Mouse (Mus musculus) MEL (cell line): Measurements from ENCODE around the gene Elmod3.

Experiments used
- CTCF ChIP-seq, 3 experiments: IDR thresholded peaks in 2 of 3; conservative IDR thresholded peaks in 1 of 3; 2 replicates each; pipeline ENCODE4 v1.5.1; 2011 to 2012; ENCODE audit warnings: low read length in 3 of 3, low read depth in 2 of 3, mild to moderate bottlenecking in 2 of 3, improper control_type of control experiment in 1 of 3, inconsistent platforms in 1 of 3, mixed read lengths in 1 of 3, moderate library complexity in 1 of 3; ENCODE audit not compliant: control insufficient read depth in 1 of 3, insufficient read depth in 1 of 3, poor library complexity in 1 of 3, severe bottlenecking in 1 of 3
- EP300 ChIP-seq, 2 experiments: IDR thresholded peaks; 2 replicates each; pipeline ENCODE4 v1.6.1; 2011; ENCODE audit warnings: improper control_type of control experiment in 2 of 2, low read length in 2 of 2, low read depth in 1 of 2, mild to moderate bottlenecking in 1 of 2
- MAX ChIP-seq: IDR thresholded peaks from 2 replicates; pipeline ENCODE4 v1.6.1; 2011; ENCODE audit warnings: low read length, improper control_type of control experiment
- NELFE ChIP-seq: IDR thresholded peaks from 2 replicates; pipeline ENCODE4 v1.6.1; 2011; ENCODE audit warnings: low read depth, low read length, improper control_type of control experiment
- POLR2A ChIP-seq, 2 experiments: IDR thresholded peaks; 2 replicates each; pipeline ENCODE4 v1.6.1; 2011 to 2012; ENCODE audit warnings: low read length in 2 of 2, mild to moderate bottlenecking in 2 of 2, control low read depth in 1 of 2, improper control_type of control experiment in 1 of 2, low read depth in 1 of 2, moderate library complexity in 1 of 2; ENCODE audit not compliant: control insufficient read depth in 1 of 2, insufficient read depth in 1 of 2, poor library complexity in 1 of 2

DNA sequence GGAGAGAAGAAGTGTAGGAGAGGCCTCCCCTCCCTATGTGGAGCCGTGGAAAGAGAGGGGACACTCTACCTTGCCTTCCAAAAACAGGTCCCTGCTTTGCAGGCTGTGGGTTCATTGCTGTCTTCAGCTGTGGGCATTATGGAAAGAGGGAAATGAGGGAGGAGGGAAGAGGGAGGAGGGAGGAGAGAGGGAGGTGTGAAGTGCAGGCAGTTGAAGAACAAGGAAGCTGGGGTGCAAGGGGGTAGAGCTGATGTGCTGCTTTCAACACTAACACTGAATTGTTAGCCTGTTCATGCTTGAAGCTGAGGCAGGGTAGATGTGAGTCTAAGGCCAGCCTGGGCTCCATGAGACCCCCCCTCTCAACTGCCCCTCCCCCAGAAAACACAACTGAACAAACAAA, 79.4 kb downstream of the Elmod3 start:
- TF ChIP-seq POLR2A (IDR thresholded peaks at IDR 0.05; ENCODE audit: control insufficient read depth in 1 of 2, insufficient read depth in 1 of 2, low read depth in 1 of 2, low read length in 2 of 2, poor library complexity in 1 of 2) = no peak
- TF ChIP-seq MAX = no peak
- no peak for TF ChIP-seq CTCF (IDR thresholded peaks at IDR 0.05 in 2 of 3, conservative IDR thresholded peaks at IDR 0.05 in 1 of 3; ENCODE audit: control insufficient read depth in 1 of 3, insufficient read depth in 1 of 3, low read depth in 2 of 3, low read length in 3 of 3, poor library complexity in 1 of 3, severe bottlenecking in 1 of 3)
- TF ChIP-seq EP300 (IDR thresholded peaks at IDR 0.05; ENCODE audit: low read depth in 1 of 2, low read length in 2 of 2) = no peak
- TF ChIP-seq NELFE = no peak
